Mouse (Mus musculus) lung, adult 2 months (tissue): ENCODE results near the gene Foxj1.

ENCODE experiments used
- CTCF ChIP-seq: fragments of 200-500 bp; IDR thresholded peaks from 2 replicates; pipeline ENCODE4 v1.5.1; 2011; ENCODE audit warnings: mild to moderate bottlenecking, low read length, control low read depth; ENCODE audit not compliant: insufficient read depth
- POLR2A ChIP-seq: fragments of 200-500 bp; IDR thresholded peaks from 2 replicates; pipeline ENCODE4 v1.6.1; 2011; ENCODE audit warnings: low read depth, mild to moderate bottlenecking, control low read depth, low read length, borderline replicate concordance; ENCODE audit errors: extremely low read depth

DNA sequence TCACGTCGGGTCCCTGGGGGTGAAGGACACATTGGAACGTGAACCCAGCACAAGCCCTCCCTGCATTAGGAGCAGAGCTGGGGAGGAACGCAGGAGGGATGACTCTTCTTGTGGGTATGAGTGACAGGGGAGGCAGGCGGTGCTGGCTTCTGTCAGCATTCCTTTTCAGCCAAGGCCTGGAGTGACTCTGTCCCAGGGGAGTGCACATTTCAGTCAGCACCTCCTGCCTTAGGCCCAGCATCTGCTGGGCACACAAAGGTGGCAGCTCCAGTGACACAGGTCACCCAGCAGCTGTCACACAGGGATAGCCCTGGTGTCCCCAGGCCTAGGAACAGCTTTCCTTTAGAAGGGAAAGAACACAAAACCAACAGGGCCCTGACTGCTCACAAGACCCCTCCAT lies 12.8 kb upstream of the Foxj1 start:
- TF ChIP-seq POLR2A (no peak), CTCF (no peak)
